Mouse (Mus musculus) adrenal gland, adult (tissue): Measurements from ENCODE around the gene Cap2.

ENCODE experiments used
- DNase-seq, 2 experiments: peaks; one replicate each; pipeline ENCODE4 v3.0.0; 2022 to 2023; ENCODE audit warnings: low spot score in 1 of 2; ENCODE audit not compliant: inconsistent age in 2 of 2

The Cap2 gene

DNA sequence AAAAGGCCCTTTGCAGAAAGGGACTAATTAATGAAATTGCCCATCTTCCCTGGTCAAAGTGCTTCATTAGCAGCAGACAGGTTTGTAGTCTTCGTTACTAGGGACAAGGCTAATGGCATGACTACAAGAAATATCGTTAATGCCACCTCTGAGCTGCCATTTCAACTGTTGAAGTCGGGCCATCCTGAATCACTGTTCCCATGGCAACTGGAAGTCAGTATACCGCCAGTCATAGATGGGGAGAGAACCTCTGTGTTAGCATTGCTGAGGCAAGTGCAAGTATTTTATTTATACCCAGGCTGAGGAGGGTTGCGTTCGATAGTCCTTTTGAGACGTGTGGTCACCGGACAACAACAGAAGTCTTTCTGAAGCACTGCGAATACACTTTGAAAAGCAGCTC, 53.1 kb downstream of the Cap2 start:
- peak in 1 of 2 experiments; percentile 33 for DNase-seq

DNA sequence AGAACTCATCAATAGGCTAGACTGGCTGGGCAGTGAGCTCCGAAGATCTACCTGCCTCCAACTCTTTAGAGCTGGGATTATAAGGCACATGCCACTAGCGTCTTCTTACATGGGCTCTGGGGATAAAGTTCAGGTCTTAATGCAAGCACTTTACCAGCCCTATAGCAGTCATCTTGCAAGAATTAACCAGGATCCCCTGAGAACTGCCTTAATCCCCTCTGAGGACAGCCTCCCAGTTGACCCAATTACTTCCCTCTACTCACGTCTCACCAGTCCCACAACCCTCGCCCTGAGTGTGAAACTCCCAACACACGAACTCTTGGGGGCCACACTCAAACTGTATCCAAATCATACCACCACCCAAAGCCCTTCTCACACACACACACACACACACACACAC, 64.3 kb downstream of the Cap2 start:
- DNase-seq = no peak

DNA sequence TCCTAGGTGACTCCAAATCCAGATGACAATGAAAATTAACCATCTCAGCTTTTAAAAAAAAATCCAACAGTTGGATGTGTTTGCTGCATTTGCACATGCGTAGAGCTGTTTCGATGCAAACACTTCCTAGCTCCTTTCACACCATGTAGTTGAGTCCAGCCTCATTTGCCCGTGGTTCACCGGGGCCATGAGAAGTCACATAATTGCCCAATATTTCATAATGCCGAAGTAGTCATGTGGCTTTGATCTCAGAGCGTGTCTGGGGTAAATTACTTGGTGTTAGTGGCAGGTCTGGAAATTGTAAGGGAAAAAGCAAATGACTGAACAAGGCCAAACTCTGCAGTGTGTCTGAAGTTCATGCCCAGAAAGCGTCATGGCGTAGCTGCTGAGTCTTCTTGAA, 67.8 kb downstream of the Cap2 start:
- DNase-seq = no peak

DNA sequence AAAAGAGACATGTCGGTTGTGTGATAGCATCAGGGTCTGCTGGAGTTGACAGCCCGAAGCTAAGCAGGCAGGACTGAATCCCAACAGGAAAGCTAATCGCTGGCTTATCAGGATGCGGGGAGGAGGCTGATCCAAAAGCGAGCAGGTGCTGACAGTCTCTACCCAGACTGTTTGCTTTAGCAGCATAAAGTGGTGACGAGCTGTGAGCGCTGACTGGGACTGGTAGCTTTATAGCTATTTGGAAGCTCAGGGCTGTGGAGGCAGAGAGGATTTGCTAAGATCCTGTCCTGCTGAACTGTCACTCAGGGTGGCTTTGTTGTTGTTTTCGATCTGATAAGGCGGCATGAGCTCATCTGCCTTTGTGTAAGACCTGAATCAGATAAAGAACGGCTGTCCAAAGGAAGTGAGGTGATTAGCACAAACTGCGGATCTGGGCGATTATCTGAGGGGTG, 69.5 kb downstream of the Cap2 start:
- DNase-seq = peak; percentile 10 to 69

DNA sequence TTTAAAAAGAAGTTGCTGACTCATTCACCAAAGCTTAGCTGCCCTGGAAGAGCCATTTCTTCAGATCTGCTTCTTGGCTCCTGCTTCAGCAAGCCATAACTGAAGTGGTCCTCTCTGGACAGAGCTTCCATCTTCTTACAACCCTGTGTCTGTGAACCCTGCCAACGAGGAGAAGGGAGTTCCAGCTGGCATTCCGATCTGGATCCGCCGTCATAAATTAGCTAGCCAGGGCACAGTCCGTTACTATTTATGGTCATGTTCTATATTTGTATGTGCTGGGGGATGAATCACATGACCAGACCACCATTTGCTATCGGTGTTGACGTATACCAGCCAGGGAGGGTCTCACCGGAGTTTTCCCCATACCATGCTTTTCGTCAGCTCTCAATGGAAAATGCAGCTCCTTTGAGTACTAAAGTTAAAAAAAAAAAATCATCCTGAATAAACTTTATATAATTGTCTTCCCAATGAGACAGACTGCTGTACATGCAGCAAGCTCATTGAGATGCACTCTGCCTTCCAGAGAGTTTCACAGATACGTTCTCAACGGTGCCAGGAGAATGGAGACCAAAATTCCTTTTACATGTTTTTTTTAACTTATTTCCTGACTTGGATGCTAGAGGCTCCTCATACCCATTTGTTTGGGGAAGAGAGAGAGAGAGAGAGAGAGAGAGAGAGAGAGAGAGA, 70.5 kb downstream of the Cap2 start:
- peak; percentile 21 to 53 for DNase-seq

DNA sequence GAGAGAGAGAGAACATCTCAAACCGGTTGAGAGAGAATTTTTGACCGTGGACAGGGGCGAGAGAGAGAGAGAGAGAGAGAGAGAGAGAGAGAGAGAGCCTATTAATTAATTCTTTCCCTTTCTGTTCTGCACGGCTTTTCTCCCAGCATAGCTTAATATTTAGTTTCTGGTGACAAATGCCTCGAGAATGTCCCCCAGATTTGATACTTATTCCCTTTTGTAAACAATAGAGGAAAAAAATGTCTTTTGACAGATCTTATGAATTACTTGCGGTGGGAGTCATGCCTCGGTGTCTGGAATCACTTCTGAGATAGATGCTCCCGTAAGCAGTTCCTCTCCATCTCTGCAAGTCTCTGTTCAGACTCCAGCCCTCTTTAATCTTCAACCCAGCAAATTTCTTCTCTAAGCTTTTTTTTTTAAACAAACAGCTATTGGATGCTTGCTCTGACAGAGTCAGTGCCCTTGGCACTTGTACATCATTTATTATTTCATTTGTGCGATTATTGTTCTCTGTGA, 71.1 kb downstream of the Cap2 start:
- no peak for DNase-seq

DNA sequence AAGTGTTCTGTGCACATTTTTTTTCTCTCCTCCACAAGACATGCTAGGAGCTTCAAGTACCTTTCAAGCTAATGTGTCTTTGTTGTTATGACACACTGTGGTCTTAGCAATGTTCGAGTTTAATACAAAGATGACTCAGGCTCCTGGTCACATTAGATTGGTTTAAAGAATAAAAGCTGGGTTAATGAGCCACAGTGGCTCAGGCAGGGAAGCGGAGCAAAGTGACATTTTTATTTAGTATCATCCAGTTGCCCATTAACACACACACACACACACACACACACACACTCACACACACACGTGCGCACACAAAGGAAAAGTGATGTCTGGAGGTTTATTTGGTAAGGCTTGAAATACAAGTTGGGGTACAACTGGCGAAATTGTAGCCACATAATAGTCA, 72.6 kb downstream of the Cap2 start:
- DNase-seq = no peak

DNA sequence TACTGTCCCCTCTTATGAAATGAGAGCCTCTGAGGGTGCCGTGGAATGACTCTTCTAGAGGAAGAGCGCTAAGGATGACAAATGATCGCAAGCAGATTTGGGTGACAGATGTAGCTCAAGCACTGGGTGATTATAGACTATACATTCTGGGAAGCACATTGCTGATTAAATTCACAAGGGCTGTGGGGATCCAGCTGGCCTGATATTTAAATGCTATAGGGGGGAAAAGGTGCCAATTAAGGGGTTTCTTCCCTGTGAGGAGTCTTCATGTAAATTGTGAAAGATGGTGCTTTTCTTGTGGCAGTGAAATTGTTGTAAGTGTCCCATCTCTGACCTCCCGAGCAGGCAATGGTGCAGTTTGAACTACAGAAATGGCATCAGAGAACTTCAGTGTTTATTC, 73.1 kb downstream of the Cap2 start:
- DNase-seq = no peak

DNA sequence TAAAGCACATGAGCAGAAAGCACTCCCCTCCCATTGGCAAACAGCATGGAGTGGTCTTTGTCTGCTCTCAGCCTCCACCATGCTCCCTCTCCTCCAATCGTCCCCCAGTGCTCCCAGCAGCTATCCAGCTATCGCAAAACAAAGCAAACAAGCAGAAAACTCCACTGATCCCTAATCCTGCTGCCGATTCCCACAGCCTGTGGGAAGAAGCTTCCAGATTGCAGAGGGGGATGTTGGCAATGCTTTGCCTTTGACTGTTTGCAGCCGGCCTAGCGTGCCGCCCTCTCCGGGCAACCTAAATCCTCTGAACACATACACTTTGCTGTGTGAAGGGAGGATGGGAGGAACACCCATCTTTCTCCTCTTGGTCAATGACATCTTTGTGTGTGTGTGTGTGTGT, 83.2 kb downstream of the Cap2 start:
- DNase-seq = no peak

DNA sequence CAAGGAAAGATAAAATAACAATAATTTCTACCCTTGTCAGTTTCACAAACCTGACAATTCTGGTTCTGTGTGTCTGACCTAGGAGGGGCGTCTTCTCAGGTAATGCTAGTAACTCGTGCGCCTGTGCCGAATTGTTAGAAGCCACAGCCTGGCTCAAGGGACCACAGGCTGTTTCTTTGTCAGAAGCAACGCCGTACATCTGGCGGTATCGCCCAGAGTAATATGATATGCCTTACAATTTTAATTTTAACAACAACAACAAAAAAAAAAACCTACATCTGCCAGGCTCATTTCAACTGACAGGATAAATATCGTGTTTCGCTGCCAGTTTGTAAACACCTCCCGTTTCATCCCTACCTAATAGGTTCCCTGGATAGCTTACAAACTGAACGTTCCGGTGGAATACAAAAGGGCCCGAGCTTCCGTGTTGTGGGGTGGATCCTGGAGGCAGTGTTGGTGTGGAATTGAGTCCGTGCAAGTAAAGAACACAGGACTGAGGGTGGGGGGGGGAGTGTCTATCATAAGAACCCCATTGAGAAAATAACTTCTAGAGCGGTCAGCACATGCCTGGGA, 86.2 kb downstream of the Cap2 start:
- no peak for DNase-seq

DNA sequence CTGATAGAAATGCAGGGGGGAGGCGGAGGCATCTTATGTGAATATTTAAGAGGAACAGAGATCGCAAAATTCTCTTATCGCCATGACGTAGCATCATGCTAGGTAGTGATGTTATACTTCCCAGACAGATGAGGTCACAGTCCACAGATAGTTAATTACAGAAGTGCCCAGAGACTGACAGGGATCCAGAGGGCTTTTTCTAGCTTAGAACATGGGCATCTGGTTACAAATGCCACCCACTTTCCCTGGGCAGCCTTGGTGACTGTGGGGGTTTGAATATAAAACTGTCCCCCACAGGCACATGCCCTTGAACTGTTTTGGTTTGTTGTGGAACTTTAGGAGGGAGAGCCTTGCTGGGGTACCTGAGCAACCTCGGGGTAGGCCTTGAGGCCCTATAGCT, 87.0 kb downstream of the Cap2 start:
- DNase-seq = no peak

DNA sequence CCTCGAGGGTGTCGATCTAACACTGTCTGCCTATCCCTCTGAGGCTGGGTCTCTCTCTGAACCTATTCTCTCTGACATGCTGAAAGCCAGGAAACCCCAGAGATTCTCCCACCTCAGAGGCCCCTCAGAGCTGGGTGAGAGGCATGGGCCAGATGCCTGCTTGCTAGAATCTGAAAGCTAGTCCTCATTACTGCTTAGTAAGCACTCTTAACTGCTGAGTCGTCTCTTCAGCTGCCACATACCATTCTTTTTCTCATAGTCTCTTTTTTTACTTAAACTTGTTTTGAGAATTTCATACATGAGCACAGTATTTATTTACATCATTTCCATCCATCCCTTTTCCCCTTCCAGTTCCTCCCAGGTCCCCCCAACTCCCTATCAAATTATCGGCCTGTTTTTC, 89.2 kb downstream of the Cap2 start:
- DNase-seq = no peak

DNA sequence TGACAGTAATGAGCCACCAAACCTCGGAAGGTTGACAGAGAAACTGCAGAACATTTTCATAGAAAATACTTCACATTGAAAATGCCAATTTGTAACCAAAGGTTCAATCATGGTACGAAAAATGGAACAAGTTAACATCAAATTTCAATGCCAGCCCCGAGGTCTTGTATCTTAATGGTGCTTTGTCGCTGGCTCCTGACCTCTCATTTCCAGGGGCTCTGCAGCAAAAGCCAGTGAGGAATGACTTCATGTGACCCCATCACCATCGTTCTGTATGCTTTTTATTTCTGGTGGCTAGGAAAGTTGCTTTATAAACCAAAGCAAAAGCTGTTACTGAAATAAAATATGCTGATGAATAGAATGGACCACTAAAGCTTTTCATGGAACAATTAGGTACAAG, 99.0 kb downstream of the Cap2 start:
- no peak for DNase-seq

DNA sequence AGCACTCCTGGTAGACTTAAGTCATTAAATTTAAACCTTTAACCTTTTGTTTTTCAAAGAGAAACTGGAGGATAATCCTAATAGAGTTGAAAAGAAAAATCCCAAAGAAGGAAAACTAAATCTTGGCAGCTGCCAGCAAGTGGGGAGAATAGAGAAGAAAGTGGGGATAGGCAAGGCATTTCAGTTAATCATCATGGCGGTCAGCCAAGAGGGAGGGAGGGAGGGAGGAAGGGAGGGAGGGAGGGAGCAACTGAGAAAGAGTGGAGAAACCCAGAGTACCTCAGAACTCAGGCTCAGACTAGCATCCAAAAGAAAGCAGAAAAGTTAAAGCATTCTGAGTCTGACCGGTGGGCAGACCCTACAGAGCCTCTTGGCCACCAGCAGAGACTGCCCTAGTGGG, 99.7 kb downstream of the Cap2 start:
- no peak for DNase-seq

DNA sequence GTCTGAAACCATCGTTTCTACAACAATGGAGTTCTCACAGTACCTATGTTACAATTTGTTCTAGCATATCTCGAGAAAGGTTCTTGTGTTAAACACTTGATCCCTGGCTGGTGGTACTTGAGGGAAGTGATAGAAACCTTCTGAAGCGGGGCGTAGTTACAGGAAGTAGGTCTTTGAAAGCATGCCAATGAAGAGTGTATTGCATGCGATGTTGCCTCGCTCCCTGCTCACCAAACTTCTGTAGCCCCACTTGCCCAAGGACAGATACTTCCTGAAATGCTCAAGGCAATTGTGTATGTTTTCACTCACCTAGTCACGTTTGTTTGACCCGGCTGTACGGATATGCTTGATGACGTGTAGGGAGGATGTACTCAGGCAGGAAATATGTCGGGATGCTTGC, 101.0 kb downstream of the Cap2 start:
- no peak for DNase-seq

DNA sequence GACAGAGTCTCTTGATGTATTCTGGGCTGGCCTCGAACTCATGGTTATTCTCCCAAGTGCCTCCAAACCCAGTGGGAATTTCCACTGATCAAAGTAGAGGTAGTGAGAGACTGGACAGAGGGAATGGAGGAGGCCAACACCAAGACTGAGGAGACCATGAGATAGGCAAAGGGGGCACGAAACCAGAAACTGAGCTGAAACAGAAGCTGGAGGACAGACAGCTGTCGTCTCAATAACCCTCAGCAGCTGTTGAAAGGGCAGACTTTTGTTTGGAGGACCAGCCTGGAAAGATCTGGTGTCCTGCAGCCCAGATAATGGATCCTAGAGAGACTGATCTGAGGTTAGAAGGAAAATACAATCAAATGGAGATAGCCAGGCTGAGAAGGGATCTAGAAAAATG, 109.4 kb downstream of the Cap2 start:
- DNase-seq = no peak

DNA sequence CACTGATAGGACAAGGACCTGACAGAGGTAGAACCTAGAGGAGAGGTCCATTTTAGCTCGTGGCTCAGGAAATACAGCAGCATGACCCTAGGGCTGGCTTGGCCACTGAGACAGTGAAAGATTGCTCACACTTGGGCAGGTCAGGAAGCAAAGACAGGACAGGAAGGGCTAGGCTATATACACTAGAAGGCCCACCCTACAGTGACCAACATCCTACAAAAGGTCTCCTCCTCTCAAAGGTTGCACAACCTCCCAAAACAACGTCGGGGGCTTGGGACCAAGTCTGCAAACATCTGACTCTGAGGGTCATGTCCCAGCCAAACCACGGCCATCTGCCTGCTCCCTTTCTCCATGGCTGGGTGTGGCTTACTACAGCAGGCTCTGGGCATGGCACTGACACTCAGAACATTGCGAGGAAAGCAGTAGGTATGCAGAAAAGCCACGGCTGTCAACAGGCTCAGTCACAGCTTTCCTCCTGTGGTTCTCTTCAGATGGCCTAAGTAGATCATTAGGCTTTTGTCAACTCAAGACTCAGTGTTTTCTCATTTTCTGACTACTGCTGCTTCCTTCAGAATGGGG, 112.1 kb downstream of the Cap2 start:
- no peak for DNase-seq

DNA sequence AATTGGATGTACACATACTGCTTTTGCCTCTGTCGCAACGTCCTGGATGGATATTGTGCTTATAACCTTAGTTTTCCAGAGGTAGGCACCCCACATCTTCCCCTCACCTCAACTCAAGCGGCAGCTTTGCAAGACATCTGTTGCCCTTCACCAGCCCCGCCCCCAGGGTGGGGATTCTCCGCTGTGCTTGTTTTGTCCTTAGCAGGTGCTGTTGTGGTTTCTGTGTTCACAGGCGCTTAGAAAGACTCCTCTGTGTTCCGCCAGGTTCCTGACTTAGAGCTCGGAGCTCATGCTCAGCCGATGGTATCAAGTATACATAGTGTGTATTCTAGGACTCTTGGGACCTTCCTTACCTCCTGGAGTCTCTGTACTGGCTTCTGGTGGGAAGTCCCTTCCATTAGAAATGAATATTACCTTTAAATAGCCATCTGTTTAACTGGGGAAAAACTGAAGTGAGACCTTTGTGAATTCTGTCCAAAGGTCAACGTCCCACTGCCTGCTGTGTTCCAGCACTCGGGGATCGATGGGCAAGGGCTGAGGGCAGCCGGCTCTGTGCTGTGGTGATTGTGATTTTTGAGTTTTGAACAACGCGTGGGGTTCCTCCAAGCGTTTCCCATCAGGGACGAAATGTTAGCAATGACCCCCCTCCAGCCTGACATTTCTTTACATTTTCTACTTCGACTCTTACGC, 115.2 kb downstream of the Cap2 start:
- no peak for DNase-seq

DNA sequence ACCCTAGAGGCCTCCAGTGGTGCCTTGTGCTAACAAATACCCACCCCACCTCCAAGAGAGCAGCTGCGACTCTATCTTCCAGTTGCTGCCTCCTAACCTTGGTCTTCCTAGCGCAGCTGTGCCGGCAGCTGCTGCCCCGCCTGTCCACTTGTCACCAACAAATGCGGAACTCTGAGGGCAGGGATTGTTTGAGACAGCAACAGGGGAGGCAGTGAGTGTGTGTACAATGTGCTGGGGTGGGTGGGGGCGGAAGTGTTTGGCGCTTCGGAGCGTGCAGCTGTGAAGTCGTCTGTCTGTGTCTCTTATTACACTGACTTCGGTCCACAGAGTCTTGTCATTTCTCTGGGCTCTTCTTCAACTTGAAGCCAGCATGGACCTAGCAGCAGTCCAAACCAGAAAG, 118.0 kb downstream of the Cap2 start:
- no peak for DNase-seq

DNA sequence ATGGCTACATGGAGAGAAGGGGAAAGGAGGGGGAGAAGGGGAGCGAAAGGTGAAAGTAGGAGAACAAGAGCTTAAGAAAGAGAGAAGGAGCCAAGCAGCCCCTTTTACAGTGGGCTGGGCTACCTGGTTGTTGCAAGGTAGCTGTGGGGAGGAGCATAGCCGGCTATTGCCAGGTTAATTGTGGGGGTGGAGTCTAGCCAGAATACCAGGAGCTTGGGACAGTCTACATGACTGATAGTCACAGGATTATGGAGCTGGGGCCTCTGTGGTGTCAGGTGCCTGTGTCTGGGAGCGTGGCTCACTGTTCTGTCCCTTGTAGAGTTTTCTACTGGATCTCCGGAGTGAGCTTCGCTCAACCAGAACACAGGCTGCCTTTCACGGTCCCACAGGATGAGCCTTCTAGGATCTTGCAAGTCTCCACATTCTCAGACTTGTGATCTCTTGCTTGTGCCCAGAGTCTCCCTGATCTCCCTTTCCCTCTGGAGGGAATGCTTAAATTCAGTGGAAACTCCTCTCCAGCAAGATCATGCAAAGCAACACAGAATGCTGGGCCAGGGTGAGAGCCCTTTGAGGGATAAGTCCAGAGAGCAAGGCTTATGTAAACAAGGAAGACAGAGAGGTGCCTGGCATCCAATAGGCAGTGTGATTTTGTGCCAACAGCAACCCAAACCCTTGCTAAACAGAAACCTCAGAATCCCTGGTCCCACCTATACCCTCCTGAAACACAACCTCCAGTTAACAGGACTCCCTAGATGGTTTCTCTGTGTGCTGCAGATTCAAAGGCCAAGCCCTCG, 119.5 kb downstream of the Cap2 start:
- no peak for DNase-seq

DNA sequence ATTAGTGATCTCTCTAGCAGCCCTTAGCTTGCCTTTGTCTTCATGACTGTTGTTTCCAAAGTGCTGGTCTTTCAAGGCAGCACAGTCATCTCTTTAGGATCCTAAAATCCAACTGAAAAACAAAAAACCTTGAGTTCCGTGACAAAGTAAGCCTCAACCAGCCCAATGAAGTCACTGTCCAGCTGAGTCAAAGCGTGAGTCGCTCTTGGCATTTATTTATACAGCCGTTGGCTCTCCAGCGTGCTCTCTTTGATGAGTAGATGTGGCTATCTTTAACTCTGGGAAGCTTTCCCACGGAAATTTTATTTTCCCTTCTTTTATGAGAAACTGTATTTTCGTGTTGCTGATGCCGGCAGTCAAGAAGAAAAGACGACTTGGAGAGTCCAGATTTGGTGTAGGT, 125.0 kb downstream of the Cap2 start:
- peak; percentile 59 to 79 for DNase-seq
